Mouse (Mus musculus): Measurements from ENCODE around the gene S100a6. TPM values are rescaled to one million over a fixed set of nuclear protein-coding genes. Genes with fewer than 3 reads are reported as not detected.

S100a6 gene
- polyA plus RNA-seq, 1 experiment: not detected

DNA sequence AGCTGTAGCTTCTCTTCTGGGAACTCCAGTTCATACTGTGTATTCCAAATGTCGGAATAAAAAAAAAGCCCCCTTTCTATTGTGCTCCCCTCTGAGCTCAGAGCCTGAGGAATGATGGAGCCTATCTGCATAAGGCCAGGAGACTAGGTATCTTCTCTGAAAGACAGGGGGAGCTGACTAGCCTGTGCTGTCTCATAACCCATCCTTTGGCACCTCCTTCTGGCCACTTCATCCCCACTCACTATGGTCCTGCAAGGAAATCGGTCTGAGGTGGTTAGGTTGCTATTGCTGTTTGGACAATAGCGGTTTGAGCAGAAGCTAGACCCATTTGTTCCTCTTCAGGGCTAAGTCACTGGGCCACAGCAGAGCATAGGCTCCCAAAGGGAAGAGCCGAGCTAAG is 15.1 kb downstream of the S100a6 start:
- Histone ChIP-seq H3K4me1 (ENCODE audit: control insufficient read depth) (no peaks in the 10 kb centered on the region), H3K4me3 (replicated peaks) (no peak overlapping the region), H3K27me3 (ENCODE audit: control insufficient read depth) (no peaks in the 10 kb centered on the region), H3K36me3 (ENCODE audit: control insufficient read depth) (no peaks in the 10 kb centered on the region), H3K9me3 (ENCODE audit: control insufficient read depth, low read length) (no peaks in the 10 kb centered on the region)
- TF ChIP-seq GATA1 (IDR thresholded peaks at IDR 0.05; ENCODE audit: low read length): no peak
- no peak for TF ChIP-seq TAL1 (IDR thresholded peaks at IDR 0.05; ENCODE audit: low read length)

DNA sequence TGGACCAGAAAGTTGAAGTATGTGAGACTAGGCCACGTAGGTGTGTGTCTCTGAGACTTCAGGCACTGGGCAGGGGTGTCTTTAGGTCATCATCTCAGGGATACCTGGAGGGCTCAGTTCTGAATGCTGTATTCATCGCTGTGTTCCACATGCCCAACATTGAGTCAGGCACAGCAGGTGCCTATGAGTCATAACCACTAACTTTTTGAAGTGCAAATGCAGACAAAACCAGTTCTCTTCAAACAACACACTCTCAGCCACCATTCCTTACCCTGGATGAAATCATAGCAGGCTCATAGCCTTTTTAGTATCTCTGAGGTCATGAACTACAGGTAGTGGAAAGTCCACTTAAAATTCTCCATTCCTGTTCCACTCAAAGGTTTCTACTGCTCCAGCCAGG is 16.6 kb downstream of the S100a6 start:
- TF ChIP-seq TAL1 (IDR thresholded peaks at IDR 0.05; ENCODE audit: low read length): no peak
- TF ChIP-seq GATA1 (IDR thresholded peaks at IDR 0.05; ENCODE audit: low read length): no peak
- no peaks in the 10 kb centered on the region for H3K9me3 ChIP-seq (ENCODE audit: control insufficient read depth, low read length)
- no peaks in the 10 kb centered on the region for H3K27me3 ChIP-seq (ENCODE audit: control insufficient read depth)
- no peaks in the 10 kb centered on the region for H3K36me3 ChIP-seq (ENCODE audit: control insufficient read depth)
- H3K4me1 ChIP-seq (ENCODE audit: control insufficient read depth): no peaks in the 10 kb centered on the region
- no peak overlapping the region for H3K4me3 ChIP-seq (replicated peaks)

DNA sequence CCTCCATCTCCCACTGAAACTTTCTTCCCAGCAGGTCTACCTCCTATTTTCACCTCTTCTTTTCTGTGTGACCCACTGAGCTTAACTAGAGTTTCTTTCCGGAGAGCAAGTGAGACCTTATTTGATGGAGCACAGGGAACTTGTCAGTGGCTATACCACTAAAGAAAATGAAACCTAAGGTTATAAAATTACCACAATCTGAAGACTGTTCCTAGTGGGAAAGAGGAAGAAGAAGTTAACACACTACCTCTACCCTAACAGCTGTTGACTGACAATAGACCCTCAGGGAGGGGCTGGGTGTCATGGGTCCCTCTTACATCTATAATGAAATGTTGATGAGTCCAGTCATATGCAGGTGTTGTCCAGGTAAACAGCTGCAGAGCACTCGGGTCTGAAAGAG is 19.3 kb downstream of the S100a6 start:
- Histone ChIP-seq H3K9me3 (ENCODE audit: control insufficient read depth, low read length) (no peaks in the 10 kb centered on the region), H3K4me3 (replicated peaks) (no peak overlapping the region), H3K27me3 (ENCODE audit: control insufficient read depth) (no peaks in the 10 kb centered on the region), H3K36me3 (ENCODE audit: control insufficient read depth) (no peaks in the 10 kb centered on the region), H3K4me1 (ENCODE audit: control insufficient read depth) (no peaks in the 10 kb centered on the region)
- TF ChIP-seq TAL1 (IDR thresholded peaks at IDR 0.05; ENCODE audit: low read length) (no peak), GATA1 (IDR thresholded peaks at IDR 0.05; ENCODE audit: low read length) (no peak)

DNA sequence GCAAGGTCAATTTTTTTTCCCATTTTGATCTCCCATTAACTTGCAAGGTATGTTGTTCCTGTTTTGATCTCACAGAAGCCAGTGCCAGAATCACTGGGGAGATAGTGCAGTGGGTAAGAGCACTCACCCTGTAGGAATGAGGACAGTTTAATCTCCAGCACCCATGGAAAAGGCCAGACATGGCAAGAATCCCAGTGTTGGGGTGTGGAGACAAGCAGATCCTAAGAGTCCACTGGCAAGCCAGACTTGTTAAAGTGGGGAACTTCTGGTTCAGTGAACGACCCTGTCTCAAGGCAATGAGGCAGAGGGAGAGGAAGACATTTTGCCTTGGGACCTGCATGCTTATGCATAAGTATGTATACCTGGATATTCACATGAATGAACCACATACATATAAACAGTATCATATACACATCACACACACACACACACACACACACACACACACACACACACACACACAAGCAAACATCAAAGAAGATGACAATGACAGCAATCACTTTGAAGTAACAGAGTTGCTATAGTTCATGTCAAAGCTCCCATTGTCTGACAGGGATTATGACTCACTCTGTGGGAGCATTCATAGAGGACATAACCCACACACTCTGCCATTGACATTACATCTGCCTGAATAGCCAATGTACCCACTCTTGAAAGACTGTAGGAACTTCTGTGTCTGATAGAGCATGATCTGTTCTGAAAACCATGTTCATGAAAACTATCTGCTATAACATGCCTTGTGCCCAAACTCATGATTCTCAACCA is 26.0 kb downstream of the S100a6 start:
- Histone ChIP-seq H3K27me3 (ENCODE audit: control insufficient read depth) (no peaks in the 10 kb centered on the region), H3K4me3 (replicated peaks) (no peak overlapping the region), H3K36me3 (ENCODE audit: control insufficient read depth) (no peaks in the 10 kb centered on the region), H3K4me1 (ENCODE audit: control insufficient read depth) (no peaks in the 10 kb centered on the region), H3K9me3 (ENCODE audit: control insufficient read depth, low read length) (no peaks in the 10 kb centered on the region)
- TF ChIP-seq TAL1 (IDR thresholded peaks at IDR 0.05; ENCODE audit: low read length): no peak
- no peak for TF ChIP-seq GATA1 (IDR thresholded peaks at IDR 0.05; ENCODE audit: low read length)

DNA sequence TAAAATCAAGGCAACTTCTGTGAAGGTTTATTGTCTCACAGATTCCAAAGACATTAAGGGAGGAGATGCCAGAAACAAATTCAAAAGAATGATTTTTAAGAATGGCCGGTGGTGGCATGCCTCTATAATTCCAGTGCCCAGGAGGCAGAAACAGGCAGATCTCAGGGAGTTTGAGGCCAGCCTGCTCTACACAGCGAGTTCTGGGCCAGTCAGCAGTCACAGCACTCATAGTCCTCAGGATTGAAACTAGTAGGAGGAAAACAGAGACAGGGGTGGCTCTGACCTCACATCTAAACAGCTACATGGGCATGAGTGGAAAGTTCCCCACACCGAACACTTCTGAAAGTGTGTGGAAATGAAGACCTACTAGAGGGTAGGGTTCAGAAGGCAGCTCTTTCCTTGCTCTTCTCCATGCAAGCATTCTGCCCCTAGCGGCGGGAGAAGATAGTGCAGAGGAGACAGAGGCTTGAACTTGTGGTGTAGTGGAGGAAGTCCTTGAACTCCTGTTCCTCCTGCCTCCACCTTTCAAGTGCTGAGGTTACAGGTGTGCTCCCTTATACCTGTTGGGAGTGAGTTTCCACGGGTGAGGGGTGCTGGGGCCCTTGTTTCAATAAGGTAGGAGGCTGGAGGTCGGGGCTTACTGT is 27.0 kb downstream of the S100a6 start:
- TF ChIP-seq GATA1 (IDR thresholded peaks at IDR 0.05; ENCODE audit: low read length): no peak
- no peak for TF ChIP-seq TAL1 (IDR thresholded peaks at IDR 0.05; ENCODE audit: low read length)
- no peaks in the 10 kb centered on the region for H3K36me3 ChIP-seq (ENCODE audit: control insufficient read depth)
- H3K27me3 ChIP-seq (ENCODE audit: control insufficient read depth): no peaks in the 10 kb centered on the region
- H3K4me1 ChIP-seq (ENCODE audit: control insufficient read depth): no peaks in the 10 kb centered on the region
- no peak overlapping the region for H3K4me3 ChIP-seq (replicated peaks)
- no peaks in the 10 kb centered on the region for H3K9me3 ChIP-seq (ENCODE audit: control insufficient read depth, low read length)

DNA sequence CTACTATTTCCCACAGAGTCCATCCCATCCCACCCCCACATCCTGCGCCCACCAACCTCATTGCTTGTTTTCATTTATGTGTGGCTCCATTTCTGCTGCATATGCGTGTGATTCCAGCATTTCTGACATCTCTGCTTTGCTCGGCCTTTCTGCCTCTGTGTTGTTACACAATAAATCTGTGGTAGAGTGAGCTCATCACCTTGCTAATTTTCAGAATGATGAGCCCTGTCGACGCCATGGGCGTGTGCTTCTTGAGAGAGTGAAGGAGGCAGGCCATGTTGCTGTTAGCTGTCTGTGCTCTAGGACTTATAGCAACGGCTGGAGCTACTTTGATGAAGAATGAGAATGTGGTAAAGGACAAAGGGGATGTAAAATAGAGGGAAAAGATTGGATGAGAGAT is 28.3 kb downstream of the S100a6 start:
- Histone ChIP-seq H3K4me1 (ENCODE audit: control insufficient read depth) (no peaks in the 10 kb centered on the region), H3K9me3 (ENCODE audit: control insufficient read depth, low read length) (no peaks in the 10 kb centered on the region), H3K36me3 (ENCODE audit: control insufficient read depth) (no peaks in the 10 kb centered on the region)

DNA sequence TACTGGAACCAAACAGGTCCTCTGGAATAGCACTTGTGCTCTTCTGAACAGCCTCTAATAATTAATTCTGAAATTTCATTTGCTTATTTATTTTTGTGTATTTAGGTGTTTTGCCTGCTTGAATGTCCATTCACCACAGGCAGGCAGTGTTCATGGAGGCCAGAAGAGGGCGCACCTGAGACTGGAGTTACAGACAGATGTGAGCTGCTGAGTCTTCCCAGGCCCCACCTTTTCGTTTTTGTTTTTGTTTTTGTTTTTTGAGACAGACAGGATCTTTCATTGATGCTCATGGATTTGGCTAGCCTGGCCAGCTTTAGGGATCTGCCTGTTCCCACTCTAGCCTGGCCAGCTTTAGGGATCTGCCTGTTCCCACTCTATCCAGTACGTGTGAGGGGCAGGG is 31.5 kb downstream of the S100a6 start:
- Histone ChIP-seq H3K36me3 (ENCODE audit: control insufficient read depth) (no peaks in the 10 kb centered on the region), H3K4me3 (replicated peaks) (no peak overlapping the region)
- TF ChIP-seq GATA1 (IDR thresholded peaks at IDR 0.05; ENCODE audit: low read length) (no peak), TAL1 (IDR thresholded peaks at IDR 0.05; ENCODE audit: low read length) (no peak)

More for the DNA sequence above, 28.3 kb downstream of the S100a6 start:
- Histone ChIP-seq H3K4me3 (replicated peaks) (no peak overlapping the region), H3K27me3 (ENCODE audit: control insufficient read depth) (no peaks in the 10 kb centered on the region)
- no peak for TF ChIP-seq GATA1 (IDR thresholded peaks at IDR 0.05; ENCODE audit: low read length)
- TF ChIP-seq TAL1 (IDR thresholded peaks at IDR 0.05; ENCODE audit: low read length): no peak

DNA sequence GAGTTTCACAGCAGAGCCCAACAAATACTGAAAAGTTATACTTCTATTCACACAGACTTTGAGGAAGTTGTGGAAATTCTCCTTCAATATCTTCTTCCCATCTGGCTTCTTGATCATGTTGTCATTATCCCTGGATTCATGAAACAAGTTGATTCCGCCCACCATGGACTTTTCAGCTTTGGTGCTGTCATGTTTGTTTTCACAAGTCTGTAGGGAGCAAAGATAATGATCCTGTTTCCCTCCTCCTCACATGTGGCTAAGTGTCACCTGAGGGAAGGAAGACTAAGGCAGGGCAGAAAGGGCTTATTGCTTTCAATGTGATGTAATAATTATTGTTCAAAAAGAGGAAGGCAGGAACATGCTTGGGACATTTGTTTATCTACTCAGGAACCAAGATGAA is 34.6 kb downstream of the S100a6 start:
- Histone ChIP-seq H3K27me3 (ENCODE audit: control insufficient read depth) (no peaks in the 10 kb centered on the region), H3K4me3 (replicated peaks) (no peak overlapping the region), H3K36me3 (ENCODE audit: control insufficient read depth) (no peaks in the 10 kb centered on the region), H3K4me1 (ENCODE audit: control insufficient read depth) (no peaks in the 10 kb centered on the region), H3K9me3 (ENCODE audit: control insufficient read depth, low read length) (no peaks in the 10 kb centered on the region)
- no peak for TF ChIP-seq GATA1 (IDR thresholded peaks at IDR 0.05; ENCODE audit: low read length)

More for the DNA sequence above, 31.5 kb downstream of the S100a6 start:
- Histone ChIP-seq H3K4me1 (ENCODE audit: control insufficient read depth) (no peaks in the 10 kb centered on the region), H3K27me3 (ENCODE audit: control insufficient read depth) (no peaks in the 10 kb centered on the region), H3K9me3 (ENCODE audit: control insufficient read depth, low read length) (no peaks in the 10 kb centered on the region)

DNA sequence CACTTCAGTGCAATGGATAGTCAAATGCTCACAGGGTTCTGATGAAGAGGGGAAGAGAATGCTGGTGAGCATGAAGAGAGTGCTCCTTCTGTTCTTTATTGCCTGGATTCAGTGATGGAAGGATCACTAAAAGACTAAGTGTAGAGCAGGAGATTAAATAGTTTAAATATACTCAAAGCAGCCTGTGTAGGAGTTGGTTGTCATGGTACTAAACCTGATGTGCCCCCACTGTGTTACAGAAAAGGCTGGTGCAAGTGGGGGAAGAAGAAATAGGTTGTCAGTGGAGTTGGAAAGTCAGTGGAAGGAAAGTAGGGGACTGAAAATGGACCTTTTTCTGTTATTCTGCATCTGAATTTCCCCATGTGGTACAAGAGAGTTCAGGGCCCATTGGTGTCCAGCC is 36.3 kb downstream of the S100a6 start:
- Histone ChIP-seq H3K9me3 (ENCODE audit: control insufficient read depth, low read length) (no peaks in the 10 kb centered on the region), H3K4me3 (replicated peaks) (no peak overlapping the region), H3K27me3 (ENCODE audit: control insufficient read depth) (no peaks in the 10 kb centered on the region), H3K4me1 (ENCODE audit: control insufficient read depth) (no peaks in the 10 kb centered on the region), H3K36me3 (ENCODE audit: control insufficient read depth) (no peaks in the 10 kb centered on the region)
- TF ChIP-seq GATA1 (IDR thresholded peaks at IDR 0.05; ENCODE audit: low read length): no peak

Measured in erythroblast, embryonic 14.5 days (primary cell).